Mouse (Mus musculus): ENCODE measurements around the gene Bpifb9a.
"Not testable (repeated sequence)": the region's sequence is repeated elsewhere in the genome, so short reads cannot be mapped to it uniquely, and the experiment has no call there.

Gene Bpifb9a

DNA sequence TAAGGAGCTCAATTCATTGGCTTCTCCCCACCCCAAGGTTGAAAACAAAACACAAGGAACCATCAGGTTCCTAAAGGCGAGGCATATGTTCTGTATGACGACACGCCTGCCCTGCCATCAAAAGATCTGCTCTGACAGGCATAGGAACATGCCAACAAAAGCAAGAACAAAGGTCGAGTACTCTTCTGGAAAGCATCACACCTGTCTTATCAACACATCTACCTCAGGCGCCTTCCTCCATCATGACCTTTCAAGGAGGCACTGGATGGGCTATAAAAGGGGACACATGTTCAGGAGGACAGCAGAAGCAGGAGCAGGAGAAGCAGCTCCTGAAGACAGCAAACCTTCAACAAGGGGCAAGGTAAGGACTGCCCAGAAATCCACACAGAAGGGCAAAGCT, at the start of gene Bpifb9a:
Gene Bpifb9a, plus strand, starts transcription at position 301 of the 400 bp plus-strand sequence.
- DNase-seq = not testable (repeated sequence)

DNA sequence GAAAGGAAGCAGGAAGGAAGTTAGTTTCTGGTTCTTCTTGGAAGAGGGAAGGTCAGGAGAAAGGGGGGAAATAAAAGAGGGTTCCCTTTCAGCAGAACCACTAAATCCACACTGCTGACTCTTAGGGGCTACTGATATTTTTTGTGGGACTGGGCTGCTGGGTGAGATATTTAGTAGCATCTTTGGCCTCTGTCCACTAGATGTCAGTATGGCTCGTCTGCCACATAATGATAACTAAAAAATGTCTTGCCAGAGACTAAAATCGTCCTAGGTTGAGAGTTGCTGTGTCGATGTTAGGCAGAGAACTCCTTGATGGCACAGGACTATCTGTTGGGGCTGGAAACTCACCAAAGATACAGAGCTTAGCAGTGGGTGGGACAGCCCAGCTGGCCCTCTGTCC, 48.5 kb upstream of the Bpifb9a start:
- peak in 1 of 2 experiments; percentile 13 for DNase-seq

DNA sequence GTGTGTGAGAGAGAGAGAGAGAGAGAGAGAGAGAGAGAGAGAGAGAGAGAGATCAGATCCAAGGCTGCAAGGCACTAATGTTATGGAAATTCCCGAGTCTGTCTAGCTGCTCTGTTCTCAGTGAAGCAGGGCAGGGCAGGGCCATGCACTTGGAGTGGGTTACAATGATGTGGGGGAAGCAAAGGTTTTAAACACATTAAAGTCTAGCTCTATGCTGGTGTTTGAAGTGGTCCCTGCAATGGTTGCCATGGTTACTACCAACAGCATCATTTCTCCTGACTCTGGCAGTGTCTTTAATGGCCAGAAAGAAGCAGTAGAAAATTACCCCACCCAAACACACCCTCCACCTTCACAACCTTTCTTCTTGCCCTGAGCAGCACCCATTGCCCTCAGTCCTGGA, 46.5 kb upstream of the Bpifb9a start:
- no peak for DNase-seq

DNA sequence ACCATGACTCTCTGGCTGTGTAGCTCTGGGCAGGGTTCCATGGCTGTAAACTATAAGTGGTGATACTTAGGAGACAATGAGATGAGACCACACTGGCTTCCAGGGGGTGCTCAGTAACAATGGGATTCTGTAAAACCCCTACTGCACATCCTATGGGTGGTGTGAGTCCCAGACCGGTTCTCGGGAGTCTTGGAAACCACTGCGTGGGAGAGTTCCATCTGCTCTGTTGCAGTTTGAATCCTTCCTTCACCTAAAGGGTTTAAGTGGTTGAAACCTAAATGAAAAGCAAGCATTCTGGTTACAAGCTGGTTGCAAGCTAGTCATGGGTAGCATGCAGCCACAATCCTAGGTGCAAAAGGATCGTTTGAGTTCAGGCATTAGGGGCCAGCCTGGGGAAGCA, 45.8 kb upstream of the Bpifb9a start:
- DNase-seq = no peak

DNA sequence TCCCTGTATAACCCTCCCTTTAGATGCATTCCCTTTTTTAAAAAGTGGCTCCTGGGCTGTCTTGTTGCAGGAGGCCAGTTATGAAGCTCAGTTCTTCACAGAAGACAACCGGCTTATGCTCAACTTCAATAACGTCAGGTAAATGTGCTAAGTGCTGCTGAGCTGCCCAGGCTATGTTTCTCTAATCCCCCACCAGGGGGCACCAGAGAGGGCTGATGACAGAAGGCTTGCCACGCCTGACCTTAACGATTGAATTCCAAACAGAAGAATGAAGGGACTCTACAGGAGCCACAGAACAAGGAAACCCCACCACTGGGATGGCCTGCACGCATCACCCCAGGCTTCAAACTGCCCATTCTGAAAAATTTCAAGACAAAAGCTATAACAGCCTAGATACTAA, 42.5 kb upstream of the Bpifb9a start:
- DNase-seq = peak; percentile 59 to 92

DNA sequence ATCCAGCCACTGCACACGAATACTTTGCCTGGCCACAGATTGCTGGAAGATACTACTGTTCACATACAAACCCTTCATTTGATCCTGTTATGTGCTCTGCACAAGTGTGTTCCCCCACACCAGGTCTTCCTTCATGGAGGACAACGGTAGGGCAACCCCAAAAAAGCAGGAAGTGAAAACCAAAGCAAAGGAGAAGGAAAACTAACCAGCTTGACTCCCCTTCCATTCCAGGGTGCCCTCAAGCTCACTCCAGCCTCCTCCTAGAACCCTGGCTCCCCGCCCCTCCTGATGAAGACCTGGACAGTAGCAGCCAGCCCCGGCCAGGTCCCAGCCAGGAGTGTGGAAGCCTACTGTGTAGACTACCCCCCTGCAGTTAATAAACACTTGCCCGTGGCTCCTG, 37.7 kb upstream of the Bpifb9a start:
- no peak for DNase-seq

DNA sequence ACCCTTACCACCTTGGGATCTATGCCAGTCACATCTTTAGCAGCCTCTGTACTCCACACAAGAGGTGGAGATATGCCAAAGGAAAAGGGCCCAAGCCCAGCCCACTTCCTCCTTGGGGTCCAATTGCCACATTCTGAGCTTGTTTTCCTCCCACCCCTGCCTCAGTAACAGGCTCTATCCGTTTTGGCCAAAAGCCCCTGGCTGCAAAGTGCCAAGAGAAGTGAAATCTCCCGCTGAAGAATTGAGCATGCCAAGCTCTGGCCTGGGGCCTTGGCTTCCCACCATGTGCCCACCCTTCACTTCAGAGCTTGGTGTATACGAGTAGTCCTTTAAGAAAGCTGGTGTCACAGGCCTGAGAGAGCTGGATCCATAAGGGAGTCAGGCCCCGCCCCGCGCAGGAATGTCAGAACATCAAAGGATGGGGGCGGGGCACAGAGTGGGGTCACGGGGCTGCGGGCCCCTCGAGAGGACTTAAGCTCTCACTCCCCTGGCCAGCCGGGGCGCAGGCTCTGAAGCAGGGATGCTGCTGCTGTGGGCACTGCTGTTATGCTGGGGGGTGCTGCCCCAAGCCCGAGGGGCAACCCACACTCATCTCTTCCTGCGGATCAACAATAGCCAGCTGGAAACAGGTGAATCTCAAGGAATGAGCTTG, 34.3 kb upstream of the Bpifb9a start, which contains the start of gene Bpifb5:
Gene Bpifb5, plus strand, starts transcription at position 478 of the 652 bp plus-strand sequence.
- peak; percentile 27 to 36 for DNase-seq

DNA sequence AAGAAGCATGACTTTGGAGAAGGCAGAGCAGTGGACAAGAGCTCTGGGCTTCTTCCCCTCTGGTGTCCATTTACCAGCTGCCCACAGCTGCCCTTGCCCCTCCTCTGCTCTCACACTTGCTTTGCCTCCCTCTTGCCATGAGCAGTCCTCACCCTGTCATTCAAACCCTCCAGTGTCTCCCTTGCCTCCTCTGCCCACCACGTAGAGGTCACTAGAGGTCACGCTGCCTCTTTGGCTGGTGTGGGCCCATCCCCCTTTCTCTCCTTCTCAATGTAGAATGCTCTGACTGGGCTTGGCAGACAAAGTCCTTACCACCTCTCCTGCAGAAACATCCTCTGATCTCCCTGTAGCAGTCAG, 33.8 kb upstream of the Bpifb9a start:
- no peak for DNase-seq

DNA sequence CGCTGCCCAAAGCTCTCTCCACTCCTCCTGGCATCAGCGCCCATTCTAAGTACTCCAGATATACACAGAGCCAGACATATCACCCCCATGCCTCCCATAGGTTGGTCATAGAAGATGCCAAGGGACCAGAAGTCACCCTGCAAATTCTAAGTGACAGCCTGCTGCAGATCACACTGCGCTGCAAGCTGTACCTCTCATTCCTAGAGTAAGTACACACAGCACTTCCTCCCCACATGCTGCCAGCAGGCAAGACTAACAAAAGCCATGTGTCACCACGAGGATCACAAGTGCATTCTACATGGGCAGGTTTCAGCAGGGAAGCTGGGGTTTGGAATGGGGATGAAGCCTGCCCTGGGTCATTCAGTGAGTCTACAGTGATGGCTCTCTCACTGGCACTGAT, 30.7 kb upstream of the Bpifb9a start:
- DNase-seq = no peak

DNA sequence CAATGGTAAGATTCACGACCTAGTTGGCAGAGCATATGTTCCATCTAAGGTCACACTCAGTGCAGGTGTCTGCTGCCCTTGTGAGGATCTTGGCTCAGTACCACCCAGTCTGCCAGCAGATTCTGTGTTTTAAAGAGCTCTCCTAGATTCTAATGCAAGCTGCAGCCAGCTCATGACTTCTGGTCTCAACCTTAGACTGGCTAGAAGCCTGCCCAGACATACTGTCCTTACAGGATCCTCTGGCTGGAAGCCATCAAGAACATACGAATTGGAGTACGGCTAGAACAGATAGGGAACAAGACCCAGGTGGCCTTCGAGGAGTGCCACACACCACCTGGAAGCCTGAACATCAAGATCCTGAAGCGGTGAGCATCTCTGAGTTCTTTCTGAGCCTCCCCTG, 29.8 kb upstream of the Bpifb9a start:
- no peak for DNase-seq

DNA sequence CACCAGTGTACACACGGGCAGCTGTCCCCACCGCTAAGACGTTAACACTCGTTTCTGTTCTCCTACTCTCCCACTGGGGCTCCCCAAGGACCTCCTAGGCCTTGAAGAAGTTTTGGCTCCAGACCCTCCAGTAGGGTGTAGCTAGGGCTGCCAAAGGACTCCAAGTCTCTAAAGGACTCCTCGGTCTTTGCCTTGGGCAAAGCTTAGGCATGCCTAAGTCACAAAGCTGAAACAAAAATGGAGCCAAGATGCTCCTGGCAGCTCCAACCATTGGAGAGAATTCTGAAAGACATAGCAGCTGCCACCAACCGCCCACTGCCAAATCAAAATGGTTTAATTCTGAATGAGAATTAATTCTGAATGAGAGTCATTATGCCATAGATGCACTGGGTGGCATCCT, 24.2 kb upstream of the Bpifb9a start:
- DNase-seq = no peak

DNA sequence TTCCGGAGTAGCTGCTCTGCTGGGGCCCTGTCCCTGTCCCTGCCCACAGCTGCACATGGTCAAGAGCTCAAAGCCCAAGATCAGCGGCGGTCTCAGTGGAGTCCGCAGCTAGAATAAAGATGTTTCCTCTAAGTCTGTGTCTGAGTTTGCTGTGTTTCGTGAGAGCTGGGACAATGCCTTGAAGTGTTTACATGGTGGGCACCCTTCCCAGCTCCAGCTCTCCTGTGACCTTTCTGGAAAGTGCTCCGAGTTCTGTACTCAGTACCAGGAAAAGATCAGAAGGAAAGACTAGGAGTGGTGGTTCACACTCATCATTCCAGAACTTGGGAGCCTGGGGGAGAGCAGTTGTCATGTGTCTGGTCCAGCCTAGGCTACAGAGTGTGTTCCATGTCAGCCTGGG, 16.9 kb upstream of the Bpifb9a start:
- DNase-seq = no peak

DNA sequence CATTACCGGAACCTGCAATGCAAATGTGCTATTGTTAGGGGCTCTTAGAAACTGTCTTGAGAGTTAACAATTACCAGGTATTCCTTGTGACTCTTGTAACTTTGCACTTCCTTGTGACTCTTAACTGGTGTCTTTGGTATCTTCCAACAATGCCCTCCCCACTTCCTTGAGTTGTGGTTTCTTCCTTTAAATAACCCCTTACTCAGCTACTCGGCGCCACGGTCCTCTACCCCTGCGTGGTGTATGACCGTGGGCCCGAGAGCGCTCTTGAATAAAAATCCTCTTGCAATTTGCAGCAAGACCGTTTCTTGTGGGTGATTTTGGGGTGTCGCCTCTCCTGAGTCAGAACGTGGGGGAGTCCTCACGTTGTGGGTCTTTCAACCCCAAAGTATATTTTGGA, 14.9 kb upstream of the Bpifb9a start:
- not testable (repeated sequence) for DNase-seq

DNA sequence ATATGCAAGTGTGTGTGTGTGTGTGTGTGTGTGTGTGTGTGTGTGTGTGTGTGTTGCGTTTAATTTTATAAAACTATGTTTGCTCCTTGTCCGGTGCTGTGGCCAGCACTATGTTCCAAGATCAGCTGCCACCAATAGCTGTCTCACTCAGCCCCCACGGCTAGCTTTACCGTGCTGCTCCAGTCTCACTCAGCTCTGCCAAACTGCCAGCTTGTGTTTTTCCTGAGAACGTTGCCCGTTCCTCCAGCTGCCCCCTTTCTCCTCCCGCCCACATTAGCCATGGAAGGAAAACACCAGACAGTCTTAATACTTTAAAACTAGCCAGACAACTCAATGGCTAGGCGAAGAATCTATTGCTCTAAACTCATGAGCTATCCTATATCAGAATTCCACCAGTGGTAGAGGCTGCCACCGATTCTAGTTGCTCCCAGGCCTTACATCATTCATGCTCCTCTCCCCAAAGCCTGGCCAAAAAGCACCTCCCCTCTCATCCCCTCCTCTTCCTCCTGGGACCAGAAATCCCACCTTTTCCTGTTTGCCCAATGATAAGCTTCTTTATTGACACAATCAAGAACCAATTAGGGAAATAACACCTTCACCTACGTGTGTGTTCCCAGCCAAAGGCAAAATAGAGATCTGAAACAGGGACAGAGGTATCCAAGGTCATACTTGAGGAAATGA, 14.2 kb upstream of the Bpifb9a start:
- DNase-seq = no peak

DNA sequence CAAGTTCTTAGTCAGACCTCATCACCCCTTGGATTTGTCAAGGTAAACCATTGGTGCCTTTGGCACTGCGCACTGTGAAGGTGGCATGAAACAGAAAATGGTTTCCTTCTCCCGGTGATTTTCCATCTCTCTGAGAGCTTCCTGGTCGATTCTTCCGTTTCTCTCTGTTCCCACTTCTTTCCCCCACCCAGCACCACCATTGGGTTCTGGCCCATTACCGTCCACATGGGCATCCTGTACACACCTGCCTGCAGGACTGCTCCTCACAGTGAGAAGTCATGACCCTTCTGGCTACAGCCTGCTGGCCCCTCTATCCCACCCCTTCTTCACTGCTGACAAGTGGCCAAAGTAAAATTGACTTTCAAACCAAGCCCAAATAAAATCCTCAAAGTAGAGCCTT, 12.3 kb upstream of the Bpifb9a start:
- no peak for DNase-seq

DNA sequence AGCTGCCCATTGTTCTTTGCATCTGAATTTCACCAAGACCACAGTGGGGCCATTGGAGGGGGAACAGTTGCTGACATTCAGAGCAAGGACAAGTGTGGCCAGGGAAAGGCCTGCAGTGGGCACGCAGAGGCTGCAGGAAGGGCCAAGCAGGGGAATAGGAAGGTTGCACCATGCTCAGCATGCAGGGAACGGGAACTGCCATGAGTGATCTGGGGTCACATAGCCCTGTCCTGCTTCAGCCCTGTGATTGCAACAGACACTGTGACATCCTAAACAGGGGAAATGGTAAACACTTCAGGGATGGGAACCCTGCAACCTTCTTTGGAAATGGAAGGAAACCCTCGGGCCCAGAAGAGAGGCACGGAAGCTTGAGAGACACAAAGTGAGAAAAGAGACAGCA, 2.4 kb upstream of the Bpifb9a start:
- not testable (repeated sequence) for DNase-seq

DNA sequence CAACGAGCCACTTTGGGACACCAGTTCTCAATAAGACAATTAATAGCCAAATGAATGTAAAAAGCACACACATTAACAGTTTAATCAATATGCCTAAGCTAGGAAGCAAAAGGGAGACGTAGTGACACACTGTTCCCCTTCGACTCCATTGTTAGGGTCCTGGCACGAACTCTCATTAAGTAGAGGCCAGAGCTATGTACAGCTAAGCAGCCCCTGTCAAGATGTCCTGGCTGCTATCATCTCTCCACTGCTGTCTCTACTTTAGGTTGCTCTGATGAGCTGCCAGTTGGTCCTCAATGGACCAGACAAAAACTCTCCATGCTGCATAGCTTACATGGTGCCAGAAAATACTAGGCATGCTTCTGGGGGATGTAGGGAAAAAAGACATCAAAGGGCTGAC, 1.9 kb upstream of the Bpifb9a start:
- DNase-seq = no peak

DNA sequence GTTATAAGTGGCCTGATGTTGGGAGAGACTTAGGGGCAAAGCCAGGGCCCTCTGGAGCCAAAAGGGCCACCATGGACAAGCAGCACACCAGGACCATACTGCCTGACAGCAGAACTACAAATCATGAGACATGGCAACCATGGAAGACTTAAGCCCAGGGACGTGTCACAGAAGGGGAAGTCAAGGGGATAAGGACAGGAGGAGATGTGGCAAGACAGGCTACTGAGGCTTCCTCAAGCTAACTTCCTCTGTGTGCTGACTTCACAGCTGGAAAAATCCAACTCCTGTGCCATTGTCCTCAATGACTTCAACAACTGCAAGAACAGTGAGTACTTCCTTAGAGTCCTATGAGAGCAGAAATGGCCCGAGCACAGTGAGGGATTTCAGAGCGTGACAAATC, 6.7 kb downstream of the Bpifb9a start:
- DNase-seq = not testable (repeated sequence)

DNA sequence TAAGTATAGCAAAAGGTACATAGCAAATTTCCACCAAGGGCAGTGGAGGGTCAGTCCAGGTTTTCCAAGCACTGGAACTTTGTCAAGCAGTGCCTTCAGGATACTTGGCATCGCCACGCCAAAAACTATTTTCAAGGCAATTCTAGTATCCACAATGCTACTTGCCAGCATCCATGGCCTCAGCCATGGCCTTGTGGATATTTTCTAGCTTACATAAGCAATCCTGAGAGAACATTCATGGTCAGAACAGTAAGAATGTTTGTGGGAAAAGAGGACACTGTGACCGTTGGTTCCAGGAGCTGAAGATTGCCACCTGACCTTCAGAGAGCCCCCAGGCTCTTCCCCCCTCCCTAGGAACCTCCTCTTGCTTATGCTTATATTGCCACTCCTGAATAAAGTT, 34.2 kb downstream of the Bpifb9a start:
- DNase-seq = not testable (repeated sequence)

DNA sequence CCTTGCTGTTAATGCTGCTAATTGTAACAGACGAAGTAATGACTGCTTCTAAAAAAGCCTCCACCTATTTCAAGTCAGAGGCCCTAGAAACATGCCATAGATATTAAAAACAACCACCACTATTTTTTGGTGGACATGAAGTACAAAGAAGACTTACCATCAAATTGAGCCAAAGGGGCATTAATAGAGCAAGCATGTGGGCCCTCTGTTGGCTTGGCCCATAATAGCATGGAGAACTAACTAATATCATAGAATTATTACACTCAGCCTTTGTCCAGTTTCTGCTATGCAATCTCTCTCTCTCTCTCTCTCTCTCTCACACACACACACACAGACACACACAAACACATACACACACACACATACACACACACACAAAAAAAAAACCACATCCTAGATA, 35.2 kb downstream of the Bpifb9a start:
- DNase-seq = no peak

DNA sequence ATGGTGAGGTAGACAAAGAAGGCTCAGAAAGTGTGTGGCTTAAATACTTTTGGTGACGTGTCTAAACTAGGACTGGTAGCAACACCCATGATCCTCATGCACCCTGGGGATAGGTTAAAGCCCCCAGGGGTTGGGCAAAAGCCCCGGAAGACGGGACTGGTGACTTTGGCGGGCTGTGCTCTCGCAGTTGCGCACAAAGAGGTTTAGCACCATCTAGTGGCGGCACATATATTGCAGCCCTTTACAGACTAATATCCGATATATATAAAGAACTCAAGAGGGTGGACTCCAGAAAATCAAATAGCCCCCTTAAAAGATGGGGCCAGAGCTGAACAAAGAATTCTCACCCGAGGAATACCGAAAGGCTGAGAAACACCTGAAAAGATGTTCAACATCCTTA, 37.1 kb downstream of the Bpifb9a start:
- DNase-seq = peak; percentile 28 to 74

DNA sequence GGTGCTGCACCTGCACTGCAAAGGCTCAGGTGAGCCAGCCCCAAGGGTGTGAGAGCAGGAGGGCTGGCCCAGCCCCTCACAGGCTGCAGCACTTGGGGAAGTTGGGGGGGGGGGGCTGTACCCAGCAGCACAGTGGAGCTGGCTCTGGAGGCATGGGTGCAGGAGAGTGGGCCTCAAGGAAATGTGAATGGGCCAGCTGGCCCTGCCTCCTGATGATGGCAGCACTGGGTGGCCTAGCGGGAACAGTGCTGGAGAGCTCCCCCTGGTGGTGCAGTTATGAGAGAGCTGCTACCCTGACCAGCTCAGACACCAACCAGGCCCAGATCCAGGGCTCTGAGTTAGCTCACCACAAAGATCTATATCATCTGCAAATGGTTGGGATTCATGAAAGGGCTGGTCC, 42.8 kb downstream of the Bpifb9a start:
- DNase-seq = peak; percentile 57 to 89

DNA sequence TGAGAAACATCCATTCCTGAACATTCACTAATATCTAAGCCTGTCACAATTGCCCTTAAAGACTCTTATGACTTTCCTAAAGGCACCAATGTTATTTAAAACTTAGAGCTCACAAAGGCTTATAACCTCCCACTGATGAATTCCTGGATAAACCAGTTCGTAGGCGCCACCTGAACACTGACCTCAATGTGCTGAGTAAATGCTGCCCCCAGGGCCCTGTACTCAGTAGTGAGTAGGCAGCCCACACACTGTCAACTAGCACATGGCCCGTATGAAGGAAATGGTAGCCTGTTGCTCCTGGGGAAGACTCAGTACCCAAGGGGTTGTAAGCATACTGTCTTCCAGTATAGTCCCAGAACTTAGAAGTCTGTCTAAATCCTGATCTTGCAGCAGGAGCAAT, 44.1 kb downstream of the Bpifb9a start:
- DNase-seq = peak in 1 of 2 experiments; percentile 5

DNA sequence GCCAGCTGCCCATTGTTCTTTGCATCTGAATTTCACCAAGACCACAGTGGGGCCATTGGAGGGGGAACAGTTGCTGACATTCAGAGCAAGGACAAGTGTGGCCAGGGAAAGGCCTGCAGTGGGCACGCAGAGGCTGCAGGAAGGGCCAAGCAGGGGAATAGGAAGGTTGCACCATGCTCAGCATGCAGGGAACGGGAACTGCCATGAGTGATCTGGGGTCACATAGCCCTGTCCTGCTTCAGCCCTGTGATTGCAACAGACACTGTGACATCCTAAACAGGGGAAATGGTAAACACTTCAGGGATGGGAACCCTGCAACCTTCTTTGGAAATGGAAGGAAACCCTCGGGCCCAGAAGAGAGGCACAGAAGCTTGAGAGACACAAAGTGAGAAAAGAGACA, 47.0 kb downstream of the Bpifb9a start:
- DNase-seq = not testable (repeated sequence)

DNA sequence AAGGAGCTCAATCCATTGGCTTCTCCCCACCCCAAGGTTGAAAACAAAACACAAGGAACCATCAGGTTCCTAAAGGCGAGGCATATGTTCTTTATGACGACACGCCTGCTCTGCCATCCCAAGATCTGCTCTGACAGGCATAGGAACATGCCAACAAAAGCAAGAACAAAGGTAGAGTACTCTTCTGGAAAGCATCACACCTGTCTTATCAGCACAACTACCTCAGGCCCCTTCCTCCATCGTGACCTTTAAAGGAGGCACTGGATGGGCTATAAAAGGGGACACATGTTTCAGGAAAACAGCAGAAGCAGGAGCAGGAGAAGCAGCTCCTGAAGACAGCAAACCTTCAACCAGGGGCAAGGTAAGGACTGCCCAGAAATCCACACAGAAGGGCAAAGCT, 49.3 kb downstream of the Bpifb9a start, which contains the start of gene Bpifb9b:
Gene Bpifb9b, plus strand, starts transcription at position 301 of the 400 bp plus-strand sequence.
- not testable (repeated sequence) for DNase-seq

Measured in kidney, postnatal 36 days (tissue).